Mouse (Mus musculus): Measurements from ENCODE around the gene Crybg1. TPM values are rescaled to one million over a fixed set of nuclear protein-coding genes. Genes with fewer than 3 reads are reported as not detected.

Crybg1 gene
- polyA plus RNA-seq, 1 experiment from 2014 or later = 0.10 TPM

- Histone ChIP-seq H3K36me3 (peaks cover 10% of the 10 kb centered on the region; the same call in 1 of the 2 replicates), H3K4me3 (no peak overlapping the region), H3K9ac (no peak overlapping the region), H3K4me1 (replicated peaks) (no peaks in the 10 kb centered on the region), H3K27ac (no peak overlapping the region), H3K4me2 (no peak overlapping the region), H3K27me3 (no peaks in the 10 kb centered on the region), H3K9me3 (no peaks in the 10 kb centered on the region)
- WGBS = 43% methylated on average over 17 of the region's 17 CpGs
- peak; percentile 69 for ATAC-seq (ENCODE audit: low FRiP score)
Observed at GRCm38 (mm10) chr10:43918696-43919608, 229.7 kb downstream of the Crybg1 start.

DNA sequence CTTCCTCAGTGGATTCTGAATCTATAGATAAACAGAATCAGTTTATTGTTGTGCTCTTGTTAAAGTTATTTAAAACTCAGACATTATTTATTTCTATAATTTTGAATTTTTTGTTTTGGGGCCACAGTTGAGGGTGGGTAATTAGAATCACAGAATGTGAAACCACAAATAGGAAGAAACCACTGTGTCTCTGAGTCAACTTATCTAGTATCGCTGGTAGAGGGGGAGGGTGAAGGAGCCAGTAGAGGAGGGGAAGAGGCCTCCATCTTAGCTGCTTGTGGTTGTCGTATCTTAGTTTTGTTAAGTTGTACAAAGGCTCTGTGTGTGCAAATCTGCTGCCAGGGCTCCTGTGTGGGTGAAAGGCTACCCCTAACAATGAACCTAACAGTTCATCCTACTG, 231.9 kb downstream of the Crybg1 start:
- Histone ChIP-seq H3K27ac (no peak overlapping the region), H3K4me2 (no peak overlapping the region), H3K4me3 (no peak overlapping the region), H3K9me3 (no peaks in the 10 kb centered on the region), H3K27me3 (no peaks in the 10 kb centered on the region), H3K9ac (no peak overlapping the region), H3K4me1 (replicated peaks) (no peaks in the 10 kb centered on the region), H3K36me3 (peaks cover 7% of the 10 kb centered on the region)
- no peak for ATAC-seq (ENCODE audit: low FRiP score)
- WGBS = 69% methylated on average over 2 of the region's 2 CpGs

DNA sequence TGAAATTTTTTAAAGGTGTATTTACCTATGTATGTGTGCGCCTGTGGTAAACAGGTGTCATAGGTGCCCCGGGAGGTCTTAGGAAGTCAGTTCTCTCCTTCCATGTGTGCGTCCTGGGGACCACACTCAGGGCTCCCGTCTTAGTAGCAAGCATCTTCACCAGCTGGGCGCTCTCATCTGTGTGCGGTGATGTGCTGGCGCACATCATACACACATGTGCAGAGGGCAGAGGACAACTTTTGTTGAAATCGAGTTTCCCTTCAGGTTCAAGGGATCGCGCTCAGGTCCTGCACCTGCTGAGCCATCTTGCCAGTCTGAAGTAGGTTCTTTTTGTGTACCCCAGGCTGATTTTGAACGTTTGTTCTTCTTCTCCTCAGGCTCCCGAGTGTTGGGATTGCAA, 232.5 kb downstream of the Crybg1 start:
- Histone ChIP-seq H3K27ac (no peak overlapping the region), H3K4me3 (no peak overlapping the region), H3K36me3 (peaks cover 6% of the 10 kb centered on the region), H3K9ac (no peak overlapping the region), H3K27me3 (no peaks in the 10 kb centered on the region), H3K4me1 (replicated peaks) (no peaks in the 10 kb centered on the region), H3K4me2 (no peak overlapping the region), H3K9me3 (no peaks in the 10 kb centered on the region)
- no peak for ATAC-seq (ENCODE audit: low FRiP score)
- 86% methylated on average over 12 of the region's 12 CpGs for WGBS

GRCm38 (mm10) chr10:43912236-43912635, 236.4 kb downstream of the Crybg1 start:
- Histone ChIP-seq H3K27ac (no peak overlapping the region), H3K4me2 (no peak overlapping the region), H3K9me3 (no peaks in the 10 kb centered on the region), H3K36me3 (peaks cover 15% of the 10 kb centered on the region), H3K4me3 (no peak overlapping the region), H3K4me1 (replicated peaks) (no peaks in the 10 kb centered on the region), H3K9ac (no peak overlapping the region), H3K27me3 (no peaks in the 10 kb centered on the region)
- no peak for ATAC-seq (ENCODE audit: low FRiP score)
- WGBS = 97% methylated on average over 3 of the region's 3 CpGs

DNA sequence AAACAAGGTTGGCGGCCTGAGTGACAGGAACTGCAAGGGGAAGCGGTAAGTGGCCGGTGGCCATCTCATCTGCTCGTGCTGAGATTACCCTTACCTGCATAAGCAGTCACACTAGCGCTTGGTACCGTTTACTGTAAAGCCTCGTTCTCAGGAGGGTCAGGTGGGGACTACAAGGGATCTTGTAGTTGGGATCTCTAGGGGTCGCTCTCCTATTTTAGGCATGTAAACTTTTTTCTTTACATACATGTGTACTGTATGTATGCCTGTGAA, 237.8 kb downstream of the Crybg1 start:
- no peaks in the 10 kb centered on the region for H3K9me3 ChIP-seq
- H3K4me3 ChIP-seq = no peak overlapping the region
- 91% methylated on average over 8 of the region's 8 CpGs for WGBS
- no peak overlapping the region for H3K27ac ChIP-seq
- H3K9ac ChIP-seq = no peak overlapping the region
- H3K36me3 ChIP-seq = peaks cover 15% of the 10 kb centered on the region
- no peak for ATAC-seq (ENCODE audit: low FRiP score)
- no peaks in the 10 kb centered on the region for H3K4me1 ChIP-seq (replicated peaks)
- no peaks in the 10 kb centered on the region for H3K27me3 ChIP-seq
- H3K4me2 ChIP-seq = no peak overlapping the region

DNA sequence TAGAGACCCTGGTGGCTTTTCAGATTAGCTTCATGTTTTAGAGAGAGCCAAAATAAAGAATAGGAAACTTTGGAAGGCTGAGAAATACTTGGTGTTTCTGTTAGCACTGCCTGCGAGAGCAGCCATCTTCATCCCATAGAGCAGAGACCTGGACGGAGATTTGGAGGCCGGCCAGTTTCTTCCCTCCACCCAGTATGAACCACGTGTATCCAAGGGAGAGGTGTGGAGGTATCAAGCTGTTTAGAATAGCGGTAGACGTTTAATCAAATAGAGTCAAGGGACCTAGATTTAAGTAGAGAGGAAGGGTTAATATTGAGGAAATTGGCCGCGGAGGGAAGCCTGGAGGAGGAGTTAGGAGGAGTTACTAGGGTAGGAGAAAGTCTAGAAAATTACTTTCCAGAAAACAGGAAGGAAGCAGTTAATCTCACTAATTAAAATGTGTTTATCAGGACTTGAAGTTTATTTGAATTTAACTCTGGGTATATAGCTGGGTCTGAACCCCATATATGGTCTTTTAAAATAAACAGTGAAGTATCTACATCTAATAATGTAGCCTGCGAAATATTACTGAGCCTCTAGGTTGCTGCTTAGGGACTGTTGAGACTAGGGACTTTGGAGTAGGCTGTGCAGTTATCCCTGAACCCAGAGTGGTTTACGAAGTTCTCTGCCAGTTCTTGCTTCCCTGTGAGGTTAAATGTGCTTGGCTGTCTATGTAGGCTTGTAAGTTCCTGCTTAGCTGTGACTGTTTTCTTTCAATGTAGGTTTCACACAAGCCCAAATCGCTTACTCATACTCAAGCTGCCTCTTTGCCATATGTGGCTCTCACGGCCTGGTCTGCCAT, 238.4 kb downstream of the Crybg1 start:
- no peaks in the 10 kb centered on the region for H3K4me1 ChIP-seq (replicated peaks)
- H3K9me3 ChIP-seq = no peaks in the 10 kb centered on the region
- ATAC-seq (ENCODE audit: low FRiP score) = no peak
- no peak overlapping the region for H3K9ac ChIP-seq
- H3K4me2 ChIP-seq = no peak overlapping the region
- WGBS = 90% methylated on average over 12 of the region's 12 CpGs
- no peak overlapping the region for H3K4me3 ChIP-seq
- no peak overlapping the region for H3K27ac ChIP-seq
- no peaks in the 10 kb centered on the region for H3K27me3 ChIP-seq
- peaks cover 15% of the 10 kb centered on the region for H3K36me3 ChIP-seq

GRCm38 (mm10) chr10:43904569-43904968, 244.1 kb downstream of the Crybg1 start:
- Histone ChIP-seq H3K9ac (no peak overlapping the region), H3K27me3 (no peaks in the 10 kb centered on the region), H3K4me1 (replicated peaks) (peaks cover 18% of the 10 kb centered on the region), H3K27ac (no peak overlapping the region), H3K4me2 (no peak overlapping the region), H3K36me3 (no peaks in the 10 kb centered on the region), H3K9me3 (no peaks in the 10 kb centered on the region), H3K4me3 (no peak overlapping the region)
- ATAC-seq (ENCODE audit: low FRiP score) = no peak
- 89% methylated on average over 1 of the region's 1 CpGs for WGBS

DNA sequence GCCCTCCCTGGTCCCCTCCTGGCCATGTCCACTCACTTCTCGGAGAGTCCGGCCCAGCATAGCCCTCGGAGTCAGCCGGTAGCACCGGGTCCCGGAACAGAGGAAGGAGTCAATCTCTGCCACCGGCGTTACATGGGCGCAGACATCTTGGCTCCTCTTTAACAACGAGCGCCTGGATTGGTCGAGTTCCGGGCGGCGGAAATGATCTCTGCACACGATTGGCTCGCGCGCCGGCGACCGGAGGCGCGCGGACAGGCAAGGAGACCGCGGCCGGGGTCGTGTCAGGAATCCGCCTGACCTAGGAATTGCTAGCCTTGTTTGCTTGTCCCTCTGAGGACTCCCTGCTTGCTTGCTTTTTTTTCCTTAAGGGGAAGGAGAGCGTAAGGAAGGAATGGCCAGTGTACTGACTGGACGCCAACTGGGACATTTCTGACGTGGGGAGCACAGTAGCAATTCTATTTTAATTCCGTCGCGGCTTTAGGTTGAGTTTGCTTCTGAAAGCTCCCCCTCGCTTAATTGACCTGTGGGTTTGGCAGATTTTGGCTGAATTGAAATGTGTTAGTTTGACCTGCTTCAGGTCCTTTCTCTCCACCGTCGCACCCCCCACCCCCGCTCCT, 247.0 kb downstream of the Crybg1 start, which contains the start of the genes Qrsl1 and Rtn4ip1:
Gene Qrsl1 (minus strand): TSS at position 168 of the 617 bp plus-strand sequence.
Gene Rtn4ip1 (plus strand): TSS at position 230 of the 617 bp plus-strand sequence.
- Histone ChIP-seq H3K27me3 (no peaks in the 10 kb centered on the region), H3K4me2 (peak within 1 kb of the TSS; percentile 60), H3K4me3 (peak within 1 kb of the TSS; percentile 67), H3K9me3 (no peaks in the 10 kb centered on the region), H3K27ac (peak within 1 kb of the TSS; percentile 76; the same call in 1 of the 2 replicates), H3K4me1 (replicated peaks) (peaks cover 18% of the 10 kb centered on the region), H3K9ac (peak within 1 kb of the TSS; percentile 73), H3K36me3 (0 out of 2 replicates have a peak, but pooled peaks cover 4% of the 10 kb centered on the region)
- under 1% methylated on average over 40 of the region's 40 CpGs for WGBS
- peak; percentile 99 for ATAC-seq (ENCODE audit: low FRiP score)

DNA sequence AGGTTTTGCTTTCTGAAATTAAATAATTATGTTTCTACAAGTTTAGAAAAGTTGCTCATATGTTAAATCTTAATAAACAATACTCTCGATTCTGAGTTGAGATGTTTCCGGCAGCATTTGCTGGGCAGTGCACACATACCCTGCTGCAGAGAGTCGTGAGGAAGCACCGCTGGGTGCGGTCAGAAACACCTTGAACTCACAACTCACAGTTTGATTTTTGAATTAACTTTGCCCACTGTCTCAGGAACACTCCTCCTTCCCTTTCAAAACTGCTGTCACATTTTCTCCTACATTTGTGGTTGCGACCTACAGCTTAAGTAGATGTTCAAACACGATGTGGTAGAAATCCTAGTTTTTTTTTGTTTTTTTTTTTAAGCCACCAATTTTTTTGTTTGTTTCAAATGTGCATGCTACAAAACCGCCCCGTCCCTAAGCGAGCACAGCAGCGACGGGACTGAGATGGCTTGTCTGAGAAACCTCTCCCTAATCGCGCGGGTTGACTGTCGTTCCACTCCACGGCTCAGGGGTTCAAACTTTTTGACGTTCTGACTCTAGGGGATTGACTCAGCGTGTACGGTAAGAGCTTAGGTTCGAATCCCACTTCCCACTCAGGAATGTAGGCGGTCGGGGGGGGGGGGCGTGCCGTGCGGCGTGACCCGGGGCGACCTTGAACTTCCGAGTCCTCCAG, 247.6 kb downstream of the Crybg1 start:
- peak; percentile 86 for ATAC-seq (ENCODE audit: low FRiP score)
- Histone ChIP-seq H3K27ac (peak overlapping the region; percentile 76; the same call in 1 of the 2 replicates), H3K36me3 (0 out of 2 replicates have a peak, but pooled peaks cover 4% of the 10 kb centered on the region), H3K9ac (peak overlapping the region; percentile 73), H3K4me3 (peak overlapping the region; percentile 67), H3K9me3 (no peaks in the 10 kb centered on the region), H3K4me2 (peak overlapping the region; percentile 49), H3K4me1 (replicated peaks) (peaks cover 18% of the 10 kb centered on the region), H3K27me3 (no peaks in the 10 kb centered on the region)
- 10% methylated on average over 30 of the region's 30 CpGs for WGBS

Measured in hindbrain, embryonic 13.5 days (tissue).